Mouse (Mus musculus): ENCODE data around the gene Srms.

GRCm38 (mm10) chr2:181249217-181249616 is 36.2 kb upstream of the Srms start:
- no peak for TF ChIP-seq POLR2A (IDR thresholded peaks at IDR 0.05; ENCODE audit: insufficient read depth, low read depth, low read length)
- no peak for TF ChIP-seq CTCF (IDR thresholded peaks at IDR 0.05; ENCODE audit: insufficient read depth, low read depth, low read length)
